Mouse (Mus musculus) left cerebral cortex, adult 6 months (tissue): ENCODE results near the gene Cars2. TPM values are rescaled to one million over a fixed set of nuclear protein-coding genes. Genes with fewer than 3 reads are reported as not detected.

ENCODE experiments used
- long read RNA-seq, 2 experiments: library from polyadenylated mRNA; unstranded; transcript quantifications; one replicate each; pipeline ENCODE4 v2.0.0; 2019 to 2020
- polyA plus RNA-seq: library from polyadenylated mRNA; unstranded; fragments of <200 nt; fragmentation: Nextera tagmentation; gene quantifications from 2 replicates; pipeline ENCODE4 v1.2.3, GENCODE M21; 2021

Cars2 gene
- 16.0 and 20.5 TPM in 2 replicates for polyA plus RNA-seq
- long read RNA-seq, experiment 1, transcript Cars2-201 (15 exons, 1,902 nt) = major isoform, 17 of 135 reads
- long read RNA-seq, experiment 1, partial matches to known transcripts = 3 of 135 reads
- long read RNA-seq, experiment 1, other reads (novel, unspliced or antisense) = 113 of 135 reads
- long read RNA-seq, experiment 2, partial matches to known transcripts = 2 of 13 reads
- long read RNA-seq, experiment 2, other reads (novel, unspliced or antisense) = 10 of 13 reads

GRCm38 (mm10) chr8:11550281-11550948 lies at the start of gene Cars2:
TSS of gene Cars2 (minus strand) at chr8:11550783.

GRCm38 (mm10) chr8:11554799-11555719 lies 4.5 kb upstream of the Cars2 start, which contains the start of gene Ing1:
TSS of gene Ing1 (plus strand) at chr8:11555571.

GRCm38 (mm10) chr8:11497017-11497990 lies 53.3 kb downstream of the Cars2 start, which contains the start of gene Naxd:
TSS of gene Naxd (plus strand) at chr8:11497506.

DNA sequence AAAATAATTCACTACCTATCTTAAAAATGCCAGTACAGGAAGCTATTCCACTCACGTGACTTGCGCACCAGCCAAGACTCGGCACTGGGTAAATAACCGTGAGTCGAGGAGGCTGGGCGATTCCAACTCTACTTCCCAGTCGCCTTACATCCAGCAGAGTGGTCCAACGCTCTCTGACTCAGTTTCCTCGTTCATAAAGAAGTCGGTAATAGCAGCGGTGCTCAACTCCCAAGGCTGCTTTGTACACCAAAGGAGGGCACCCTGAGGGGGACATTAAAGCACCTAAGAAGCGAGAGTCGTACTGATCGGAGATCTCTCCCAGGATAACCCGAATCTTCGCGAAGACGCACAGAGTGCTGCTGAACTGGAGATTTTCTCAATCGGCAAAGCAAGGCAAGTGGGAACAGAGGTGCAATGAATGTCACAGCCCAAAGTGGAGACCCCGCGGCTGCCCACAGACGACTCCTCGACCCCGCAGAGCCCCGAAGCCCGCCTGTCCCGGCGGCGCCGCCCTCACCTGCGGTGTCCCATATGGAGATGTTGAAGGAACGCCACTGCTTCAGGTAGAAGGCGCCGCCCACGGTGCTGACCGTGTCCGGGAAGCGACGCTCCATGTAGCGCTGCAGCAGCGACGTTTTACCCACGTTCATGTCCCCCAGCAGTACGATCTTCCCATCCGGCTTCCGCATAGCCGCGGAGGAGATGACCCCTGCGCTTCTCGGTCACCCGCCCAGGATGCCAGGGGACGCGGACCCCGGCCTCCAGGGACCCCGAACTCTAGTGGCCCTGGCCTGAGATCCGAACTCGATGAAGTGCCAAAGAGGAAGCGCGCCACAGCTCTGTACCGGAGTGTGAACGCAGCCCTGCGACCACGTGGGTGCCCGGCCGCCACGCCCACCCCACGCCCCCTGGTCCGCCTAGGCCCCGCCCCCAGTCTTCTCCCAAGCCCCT lies 72.5 kb downstream of the Cars2 start, which contains the start of gene Rab20:
Gene Rab20, minus strand, starts transcription at position 900 of the 951 bp plus-strand sequence.

Other genes with a start within 250 kb of the Cars2 start
- gene Col4a2, start 238.0 kb downstream of the Cars2 start, polyA plus RNA-seq = 1.7 and 2.0 TPM in 2 replicates
- gene Col4a1, start 238.0 kb downstream of the Cars2 start, polyA plus RNA-seq = 1.6 and 1.9 TPM in 2 replicates
- 2.0 and 2.6 TPM in 2 replicates for gene Rab20, start 72.1 kb downstream of the Cars2 start, polyA plus RNA-seq
- gene Naxd, start 53.3 kb downstream of the Cars2 start, polyA plus RNA-seq = 121 and 157 TPM in 2 replicates
- 24.8 and 29.5 TPM in 2 replicates for gene Ing1, start 4.8 kb upstream of the Cars2 start, polyA plus RNA-seq
- 9.6 and 10.8 TPM in 2 replicates for gene Ankrd10, start 85.0 kb upstream of the Cars2 start, polyA plus RNA-seq
- not detected in 2 replicates for gene 1700016D06Rik, start 150.3 kb upstream of the Cars2 start, polyA plus RNA-seq
- gene Arhgef7, start 176.9 kb upstream of the Cars2 start, polyA plus RNA-seq = 19.0 and 19.8 TPM in 2 replicates